Mouse (Mus musculus) urinary bladder, adult 2 months (tissue): ENCODE results near the gene Ubxn1. TPM values are rescaled to one million over a fixed set of nuclear protein-coding genes. Genes with fewer than 3 reads are reported as not detected.
A peak's percentile ranks its signal among the peaks of the same experiment; 100 is the strongest.

Experiments used
- DNase-seq: peaks from one replicate; pipeline ENCODE4 v3.0.0; 2022; ENCODE audit warnings: low spot score
- polyA plus RNA-seq: library from polyadenylated mRNA; depleted of rRNA; stranded (reverse); fragments of >200 nt; gene quantifications from 2 replicates; pipeline ENCODE4 v1.2.3, GENCODE M21; 2012; rRNA removed

Gene Ubxn1
- polyA plus RNA-seq, 1 experiment = 175 TPM

GRCm38 (mm10) chr19:8898576-8898975, 27.3 kb downstream of the Ubxn1 start:
- no peak for DNase-seq

DNA sequence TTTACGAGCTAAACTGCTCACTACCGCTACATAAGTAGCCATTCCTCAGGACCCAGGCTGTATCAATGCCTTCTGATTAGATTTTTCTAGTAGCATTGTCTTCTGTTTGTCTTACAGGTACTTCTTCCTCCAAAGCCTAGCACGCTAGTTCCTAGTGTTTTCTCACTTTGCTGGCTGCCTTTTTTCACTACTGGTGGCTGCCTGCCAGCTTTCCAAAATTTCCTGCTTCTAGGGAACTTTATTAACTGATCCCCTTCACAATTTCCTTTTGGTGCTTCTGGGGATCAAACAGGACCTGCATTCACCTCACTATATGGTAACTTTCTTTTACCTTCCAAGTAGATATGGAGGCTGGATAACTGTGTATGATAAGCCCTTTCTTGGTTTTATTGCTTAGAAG, 27.8 kb downstream of the Ubxn1 start:
- DNase-seq = no peak

GRCm38 (mm10) chr19:8903412-8903811, 32.1 kb downstream of the Ubxn1 start:
- DNase-seq = no peak

DNA sequence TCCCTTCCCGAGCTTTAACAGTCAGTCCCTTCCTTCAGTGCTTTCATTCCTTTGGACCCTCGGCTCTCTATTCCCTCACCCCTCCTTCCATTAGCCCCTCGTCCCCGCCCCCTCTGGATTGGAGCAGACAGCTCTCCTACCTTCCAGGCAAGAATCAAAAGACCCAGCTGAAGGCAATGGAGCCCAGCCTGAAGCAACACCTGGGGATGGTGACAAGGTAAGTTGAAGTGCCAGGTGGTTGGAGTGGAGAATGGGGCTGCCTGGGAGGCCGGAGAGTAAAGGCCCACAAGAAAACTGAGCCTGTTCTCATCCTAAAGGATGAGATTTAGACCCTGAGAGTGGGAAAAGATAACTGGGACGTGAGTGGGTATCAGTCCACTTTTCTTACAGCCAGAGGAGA, 37.2 kb downstream of the Ubxn1 start:
- DNase-seq = no peak

DNA sequence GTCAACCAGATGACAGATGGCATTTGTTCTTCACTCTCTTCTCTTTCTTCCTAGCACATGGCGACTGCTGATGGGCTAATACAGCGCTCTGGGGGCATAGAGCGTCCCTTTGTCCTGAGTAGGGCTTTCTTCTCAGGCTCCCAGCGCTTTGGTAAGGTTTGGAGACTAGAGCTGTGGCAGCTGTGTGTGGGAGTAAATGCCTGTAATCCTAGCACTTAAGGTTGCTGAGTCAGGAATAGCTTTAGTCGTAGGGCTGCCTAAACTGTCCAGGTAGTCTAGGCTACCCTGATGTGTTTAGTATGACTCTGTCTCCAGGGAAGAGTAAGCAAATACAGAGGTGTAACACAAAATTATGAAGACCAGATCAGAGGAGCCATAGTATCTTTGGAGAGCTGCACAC, 40.5 kb downstream of the Ubxn1 start:
- no peak for DNase-seq

GRCm38 (mm10) chr19:8914212-8914611, 42.9 kb downstream of the Ubxn1 start:
- no peak for DNase-seq

DNA sequence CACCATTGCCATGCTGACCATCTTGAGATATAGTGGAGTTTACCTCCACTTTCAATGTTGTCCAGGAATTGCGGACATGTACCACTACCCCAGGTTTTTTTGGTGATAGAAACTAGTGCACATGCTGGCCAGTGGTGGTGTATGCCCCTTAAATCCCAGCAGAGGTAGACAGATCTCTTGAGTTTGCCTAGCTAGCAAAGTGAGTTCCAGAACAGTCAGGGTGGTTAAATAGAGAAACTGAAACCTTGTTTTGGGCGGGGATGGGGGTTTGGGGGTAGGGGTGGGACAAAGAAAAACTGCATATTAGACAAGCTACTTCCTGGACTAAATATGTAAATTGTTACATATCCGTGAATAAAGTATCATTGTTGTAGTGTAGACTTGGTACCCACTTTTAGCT, 47.7 kb downstream of the Ubxn1 start:
- no peak for DNase-seq

- DNase-seq = no peak
Observed at GRCm38 (mm10) chr19:8919684-8920072, 48.4 kb downstream of the Ubxn1 start.

DNA sequence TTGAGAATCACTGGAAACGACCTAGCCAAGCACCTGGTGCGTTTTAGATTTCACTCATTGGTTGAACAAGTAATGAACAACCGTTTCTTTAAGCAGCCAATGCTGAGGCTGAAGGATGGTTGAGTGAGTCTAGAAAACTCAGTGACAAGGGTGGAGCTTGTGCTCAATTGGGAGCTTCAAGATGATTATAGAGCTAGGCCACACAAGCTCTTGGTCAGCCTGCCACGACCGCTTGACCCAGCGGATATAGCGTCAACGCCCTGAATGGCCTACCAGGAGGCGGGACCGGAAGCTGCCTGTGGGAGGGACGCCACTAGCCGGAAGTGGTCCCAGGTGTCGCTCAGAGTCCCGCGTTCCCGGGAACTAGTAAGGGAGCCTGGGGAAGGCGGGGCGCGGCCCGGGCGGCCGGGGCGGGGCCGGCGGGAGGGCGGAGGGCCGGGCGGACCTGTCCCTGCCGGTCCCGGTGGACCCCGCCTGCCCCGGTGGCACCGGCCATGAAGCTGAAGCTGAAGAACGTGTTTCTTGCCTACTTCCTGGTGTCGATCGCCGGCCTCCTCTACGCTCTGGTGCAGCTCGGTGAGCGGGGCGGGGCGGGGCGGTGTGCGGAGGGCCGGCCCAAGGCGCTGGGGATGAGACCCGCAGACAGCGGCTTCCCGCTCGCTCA, 48.9 kb downstream of the Ubxn1 start, which contains the start of gene B3gat3:
B3gat3 (plus strand) TSS at position 302 of the 664 bp plus-strand sequence.
- peak; percentile 89 for DNase-seq

GRCm38 (mm10) chr19:8920836-8921291, 49.6 kb downstream of the Ubxn1 start:
- DNase-seq = no peak

- no peak for DNase-seq
Observed at GRCm38 (mm10) chr19:8921741-8922140, 50.4 kb downstream of the Ubxn1 start.

Other genes with a start within 250 kb of the Ubxn1 start
- gene Chrm1, start 207.7 kb upstream of the Ubxn1 start, polyA plus RNA-seq = 0.04 and 0.06 TPM in 2 replicates
- gene Slc3a2, start 148.1 kb upstream of the Ubxn1 start, polyA plus RNA-seq = 103 and 115 TPM in 2 replicates
- 37.9 and 45.9 TPM in 2 replicates for gene Wdr74, start 135.7 kb upstream of the Ubxn1 start, polyA plus RNA-seq
- 0.19 and 0.28 TPM in 2 replicates for gene 1700092M07Rik, start 130.8 kb upstream of the Ubxn1 start, polyA plus RNA-seq
- 96.5 and 99.1 TPM in 2 replicates for gene Stx5a, start 130.1 kb upstream of the Ubxn1 start, polyA plus RNA-seq
- gene Nxf1, start 114.4 kb upstream of the Ubxn1 start, polyA plus RNA-seq = 196 and 275 TPM in 2 replicates
- gene Tmem223, start 100.5 kb upstream of the Ubxn1 start, polyA plus RNA-seq = 97.8 and 112 TPM in 2 replicates
- gene Tmem179b, start 97.0 kb upstream of the Ubxn1 start, polyA plus RNA-seq = 56.9 and 88.4 TPM in 2 replicates
- 7.7 and 8.4 TPM in 2 replicates for gene Taf6l, start 85.1 kb upstream of the Ubxn1 start, polyA plus RNA-seq
- gene Polr2g, start 72.9 kb upstream of the Ubxn1 start, polyA plus RNA-seq = 63.3 and 81.5 TPM in 2 replicates
- gene Zbtb3, start 68.9 kb upstream of the Ubxn1 start, polyA plus RNA-seq = 2.1 and 2.5 TPM in 2 replicates
- 26.9 and 33.1 TPM in 2 replicates for gene Ttc9c, start 52.2 kb upstream of the Ubxn1 start, polyA plus RNA-seq
- gene Hnrnpul2, start 51.5 kb upstream of the Ubxn1 start, polyA plus RNA-seq = 60.7 and 73.9 TPM in 2 replicates
- 0.40 and 1.5 TPM in 2 replicates for gene AC129217.1, start 41.7 kb upstream of the Ubxn1 start, polyA plus RNA-seq
- gene Bscl2, start 34.0 kb upstream of the Ubxn1 start, polyA plus RNA-seq = 66.7 and 71.0 TPM in 2 replicates
- 0.29 and 0.44 TPM in 2 replicates for gene Gng3, start 32.3 kb upstream of the Ubxn1 start, polyA plus RNA-seq
- 18.6 and 20.9 TPM in 2 replicates for gene Lrrn4cl, start 20.7 kb upstream of the Ubxn1 start, polyA plus RNA-seq
- gene Uqcc3, start 9.4 kb downstream of the Ubxn1 start, polyA plus RNA-seq = 74.7 and 77.6 TPM in 2 replicates
- 3.1 and 4.9 TPM in 2 replicates for gene Lbhd1, start 12.2 kb downstream of the Ubxn1 start, polyA plus RNA-seq
- gene Gm49403, start 12.4 kb downstream of the Ubxn1 start, polyA plus RNA-seq = not detected in 2 replicates
- gene 1810009A15Rik, start 17.4 kb downstream of the Ubxn1 start, polyA plus RNA-seq = 56.1 and 65.1 TPM in 2 replicates
- 0.10 TPM in 1 of 2 replicates, not detected in the other for gene Gm49416, start 17.4 kb downstream of the Ubxn1 start, polyA plus RNA-seq
- 15.5 and 16.3 TPM in 2 replicates for gene Ints5, start 21.5 kb downstream of the Ubxn1 start, polyA plus RNA-seq
- 98.1 and 104 TPM in 2 replicates for gene Ganab, start 26.6 kb downstream of the Ubxn1 start, polyA plus RNA-seq
- gene B3gat3, start 48.9 kb downstream of the Ubxn1 start, polyA plus RNA-seq = 57.9 and 80.8 TPM in 2 replicates
- gene Rom1, start 57.9 kb downstream of the Ubxn1 start, polyA plus RNA-seq = 9.4 and 12.3 TPM in 2 replicates
- 40.5 and 45.3 TPM in 2 replicates for gene Eml3, start 58.1 kb downstream of the Ubxn1 start, polyA plus RNA-seq
- 29.9 and 47.6 TPM in 2 replicates for gene Mta2, start 70.4 kb downstream of the Ubxn1 start, polyA plus RNA-seq
- 21.8 and 24.1 TPM in 2 replicates for gene Tut1, start 82.4 kb downstream of the Ubxn1 start, polyA plus RNA-seq
- 398 and 489 TPM in 2 replicates for gene Eef1g, start 95.5 kb downstream of the Ubxn1 start, polyA plus RNA-seq
- gene Ahnak, start 117.8 kb downstream of the Ubxn1 start, polyA plus RNA-seq = 126 and 168 TPM in 2 replicates
- gene Scgb1a1, start 216.5 kb downstream of the Ubxn1 start, polyA plus RNA-seq = 0.23 TPM in 1 of 2 replicates, not detected in the other